In the genomic region with DNA sequence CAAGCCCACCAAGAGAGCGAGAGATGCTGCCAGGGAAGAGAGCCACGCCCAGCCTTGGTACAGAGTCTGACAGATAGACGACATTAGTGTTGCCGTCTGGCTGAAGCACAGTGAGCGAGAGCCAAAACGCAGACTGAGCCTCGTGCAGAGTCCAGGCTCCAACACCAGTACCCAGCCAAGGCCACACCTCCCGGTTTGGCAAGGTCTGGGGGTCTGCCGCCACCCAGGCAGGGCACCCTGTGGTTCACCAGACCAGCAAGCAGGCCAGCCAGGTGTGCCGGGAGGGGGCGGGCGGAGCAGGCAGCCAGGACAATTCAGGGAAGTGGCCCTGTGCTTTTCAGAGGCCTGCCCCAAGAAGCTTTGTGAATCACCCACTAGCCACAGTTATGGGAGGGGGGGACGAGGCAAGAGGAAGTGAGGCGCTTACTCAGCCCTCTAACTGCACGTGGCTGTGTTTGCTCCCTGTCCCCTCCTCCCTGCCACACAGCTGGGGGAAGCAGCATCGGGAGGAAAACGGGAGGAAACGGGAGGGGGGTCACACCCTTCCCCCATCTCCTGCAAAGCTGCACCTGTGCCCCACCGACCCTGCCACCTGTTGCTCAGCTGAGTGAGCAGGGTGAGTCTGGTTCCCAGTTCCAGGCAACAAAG, we compare ENCODE assay signal across 8 mouse cellular contexts. TPM values are rescaled to one million over a fixed set of nuclear protein-coding genes. Genes with fewer than 3 reads are reported as not detected.
DNase-seq lines count a peak whose midpoint lies in the region; ATAC-seq and TF ChIP-seq lines count a peak whose summit lies in the region.

No protein-coding gene starts in this region.

- no peaks in the 10 kb centered on the region; the same call in 1 of the 2 replicates for H3K4me1 ChIP-seq in midbrain, embryonic 11.5 days (ENCODE audit: control insufficient read depth, insufficient read depth, low read length)
- H3K4me1 ChIP-seq in midbrain, embryonic 16.5 days (ENCODE audit: control insufficient read depth, insufficient read depth, low read length): no peaks in the 10 kb centered on the region
- peaks cover 33 to 40% of the 10 kb centered on the region in 2 experiments for H3K4me1 ChIP-seq in heart, embryonic 14.5 days (ENCODE audit: control insufficient read depth in 2 of 2, insufficient read depth in 2 of 2, low read length in 2 of 2)
- peaks cover 25% of the 10 kb centered on the region for H3K4me1 ChIP-seq in limb, embryonic 14.5 days (ENCODE audit: control insufficient read depth, insufficient read depth, low read length)

- H3K9me3 ChIP-seq in midbrain, embryonic 11.5 days (ENCODE audit: control insufficient read depth, low read length): no peaks in the 10 kb centered on the region
- H3K9me3 ChIP-seq in midbrain, embryonic 16.5 days (replicated peaks; ENCODE audit: control insufficient read depth, low read length, poor library complexity, severe bottlenecking): no peaks in the 10 kb centered on the region
- H3K9me3 ChIP-seq in heart, embryonic 14.5 days (ENCODE audit: control insufficient read depth, low read length): peaks cover 3% of the 10 kb centered on the region; the same call in 1 of the 2 replicates
- no peaks in the 10 kb centered on the region for H3K9me3 ChIP-seq in limb, embryonic 14.5 days (ENCODE audit: control insufficient read depth, low read length)

- H3K27me3 ChIP-seq in midbrain, embryonic 11.5 days (ENCODE audit: control insufficient read depth, insufficient read depth, low read length): no peaks in the 10 kb centered on the region
- no peaks in the 10 kb centered on the region for H3K27me3 ChIP-seq in midbrain, embryonic 16.5 days (ENCODE audit: control insufficient read depth, insufficient read depth, low read depth, low read length)
- 0 out of 2 replicates have a peak, but pooled peaks cover 5% of the 10 kb centered on the region for H3K27me3 ChIP-seq in heart, embryonic 14.5 days (ENCODE audit: control insufficient read depth, insufficient read depth, low read length)
- no peaks in the 10 kb centered on the region for H3K27me3 ChIP-seq in limb, embryonic 14.5 days (ENCODE audit: control insufficient read depth, insufficient read depth, low read length)

- no peaks in the 10 kb centered on the region for H3K36me3 ChIP-seq in midbrain, embryonic 11.5 days (ENCODE audit: control insufficient read depth, insufficient read depth, low read length)
- H3K36me3 ChIP-seq in midbrain, embryonic 16.5 days (ENCODE audit: control insufficient read depth, insufficient read depth, low read length): no peaks in the 10 kb centered on the region
- H3K36me3 ChIP-seq in heart, embryonic 14.5 days (ENCODE audit: control insufficient read depth, insufficient read depth, low read length): no peaks in the 10 kb centered on the region
- H3K36me3 ChIP-seq in limb, embryonic 14.5 days (ENCODE audit: control insufficient read depth, insufficient read depth, low read length): no peaks in the 10 kb centered on the region

- DNase-seq in midbrain, embryonic 11.5 days (ENCODE audit: low spot score, missing footprints): peak; percentile 26
- peak; percentile 66 for DNase-seq in brain, embryonic 14.5 days (ENCODE audit: low read depth)
- DNase-seq in limb, embryonic 14.5 days (ENCODE audit: low spot score): no peak
- peak; percentile 73 to 86 for DNase-seq in thymus, adult 18-20 months
- DNase-seq in left cerebral cortex, postnatal 14 days (ENCODE audit: low spot score in 2 of 2): no peak

- intact Hi-C loops in left cerebral cortex, postnatal 14 days (cut with DNase I): no loop called here

- H3K4me3 ChIP-seq in midbrain, embryonic 11.5 days (ENCODE audit: low read depth, low read length): no peak overlapping the region
- H3K4me3 ChIP-seq in midbrain, embryonic 16.5 days (ENCODE audit: low read depth, low read length): no peak overlapping the region
- H3K4me3 ChIP-seq in heart, embryonic 14.5 days (ENCODE audit: control insufficient read depth in 1 of 2, insufficient read depth in 1 of 2, low read depth in 1 of 2, low read length in 2 of 2): no peak overlapping the region
- H3K4me3 ChIP-seq in limb, embryonic 14.5 days (replicated peaks; ENCODE audit: low read length): no peak overlapping the region

- WGBS in midbrain, embryonic 11.5 days: 27% methylated on average over 19 of the region's 19 CpGs
- WGBS in midbrain, embryonic 16.5 days: 34% methylated on average over 19 of the region's 19 CpGs
- WGBS in heart, embryonic 14.5 days: 30% methylated on average over 19 of the region's 19 CpGs
- 21% methylated on average over 19 of the region's 19 CpGs for WGBS in limb, embryonic 14.5 days

- no peak for TF ChIP-seq POLR2A in brain, embryonic 14.5 days (IDR thresholded peaks at IDR 0.05; ENCODE audit: borderline replicate concordance, extremely low read depth, insufficient read depth, insufficient read length, poor library complexity, severe bottlenecking)
- TF ChIP-seq POLR2A in limb, embryonic 14.5 days (IDR thresholded peaks at IDR 0.05; ENCODE audit: borderline replicate concordance, extremely low read depth, insufficient read depth, insufficient read length): no peak

- TF ChIP-seq CTCF in brain, embryonic 14.5 days (IDR thresholded peaks at IDR 0.05; ENCODE audit: borderline replicate concordance, extremely low read depth, insufficient read depth, insufficient read length): no peak

- no peak overlapping the region for H3K4me2 ChIP-seq in midbrain, embryonic 11.5 days
- H3K4me2 ChIP-seq in midbrain, embryonic 16.5 days (ENCODE audit: low read length): no peak overlapping the region
- no peak overlapping the region for H3K4me2 ChIP-seq in heart, embryonic 14.5 days (ENCODE audit: low read length)
- no peak overlapping the region for H3K4me2 ChIP-seq in limb, embryonic 14.5 days (replicated peaks; ENCODE audit: low read depth, low read length, severe bottlenecking)

- ATAC-seq in midbrain, embryonic 11.5 days (ENCODE audit: low FRiP score): no peak
- no peak for ATAC-seq in midbrain, embryonic 16.5 days
- ATAC-seq in heart, embryonic 14.5 days (ENCODE audit: insufficient number of reproducible peaks, insufficient read depth, low FRiP score, low read depth): peak; percentile 31; the same call in 1 of the 2 replicates
- peak; percentile 35; the same call in 1 of the 2 replicates for ATAC-seq in limb, embryonic 14.5 days (ENCODE audit: low FRiP score, low read depth)
- ATAC-seq in erythroblast, adult 5-6 weeks (replicated peaks; ENCODE audit: low FRiP score, poor library complexity, severe bottlenecking): no peak

- no peak overlapping the region for H3K27ac ChIP-seq in midbrain, embryonic 11.5 days (ENCODE audit: low read depth, low read length)
- no peak overlapping the region for H3K27ac ChIP-seq in midbrain, embryonic 16.5 days (ENCODE audit: low read length)
- 0 out of 4 replicates have a peak overlapping the region, but pooled peaks of 1 of the 2 experiments have one; percentile 24 for H3K27ac ChIP-seq in heart, embryonic 14.5 days (replicated peaks in 1 of 2; ENCODE audit: control insufficient read depth in 1 of 2, insufficient read depth in 1 of 2, low read depth in 2 of 2, low read length in 2 of 2)
- no peak overlapping the region; the same call in 1 of the 2 replicates for H3K27ac ChIP-seq in limb, embryonic 14.5 days (replicated peaks; ENCODE audit: low read depth, low read length)

- no peak overlapping the region for H3K9ac ChIP-seq in midbrain, embryonic 11.5 days (ENCODE audit: low read length)
- no peak overlapping the region for H3K9ac ChIP-seq in midbrain, embryonic 16.5 days (ENCODE audit: low read depth, low read length)
- H3K9ac ChIP-seq in heart, embryonic 14.5 days (ENCODE audit: low read length): no peak overlapping the region
- no peak overlapping the region for H3K9ac ChIP-seq in limb, embryonic 14.5 days (ENCODE audit: low read depth, low read length, severe bottlenecking)

RNA-seq across cellular contexts. Expression of a gene that starts 15.0 kb away (rescaled TPM):
- 2.5 and 2.9 TPM in 2 replicates for polyA plus RNA-seq in midbrain, embryonic 11.5 days (2014; fragmentation: Nextera tagmentation; extraction: Ambion mirVana)
- 8.0 and 9.0 TPM in 2 replicates for polyA plus RNA-seq in midbrain, embryonic 16.5 days (2015; fragmentation: Nextera tagmentation; extraction: Ambion mirVana)
- 5.0 and 5.7 TPM in 2 replicates for polyA plus RNA-seq in brain, embryonic 14.5 days (2012; rRNA removed)
- 8.9 and 10.6 TPM in 2 replicates for polyA plus RNA-seq in heart, embryonic 14.5 days (2014; fragmentation: Nextera tagmentation; extraction: Ambion mirVana)
- polyA plus RNA-seq in limb, embryonic 14.5 days (2012; rRNA removed): 10.0 and 10.3 TPM in 2 replicates
- polyA plus RNA-seq in limb, embryonic 14.5 days (2014; fragmentation: Nextera tagmentation; extraction: Ambion mirVana): 14.6 and 16.1 TPM in 2 replicates
- total RNA-seq in left cerebral cortex, postnatal 14 days (2021): 1 to 10 TPM; 2.5 to 2.7 TPM
- total RNA-seq in erythroblast, adult 5-6 weeks (2015; ENCODE audit: low replicate concordance): not detected in 2 replicates
- total RNA-seq in erythroblast, adult 5-6 weeks (2017; ENCODE audit: low replicate concordance): not detected in 2 replicates

RNA-seq across cellular contexts. Expression of a gene that starts 26.7 kb away (rescaled TPM):
- polyA plus RNA-seq in midbrain, embryonic 11.5 days (2014; fragmentation: Nextera tagmentation; extraction: Ambion mirVana): 91.5 and 93.6 TPM in 2 replicates
- 72.5 and 75.2 TPM in 2 replicates for polyA plus RNA-seq in midbrain, embryonic 16.5 days (2015; fragmentation: Nextera tagmentation; extraction: Ambion mirVana)
- polyA plus RNA-seq in brain, embryonic 14.5 days (2012; rRNA removed): 118 and 154 TPM in 2 replicates
- polyA plus RNA-seq in heart, embryonic 14.5 days (2014; fragmentation: Nextera tagmentation; extraction: Ambion mirVana): 49.7 and 60.0 TPM in 2 replicates
- polyA plus RNA-seq in limb, embryonic 14.5 days (2012; rRNA removed): 109 and 128 TPM in 2 replicates
- polyA plus RNA-seq in limb, embryonic 14.5 days (2014; fragmentation: Nextera tagmentation; extraction: Ambion mirVana): 78.2 and 79.6 TPM in 2 replicates
- total RNA-seq in left cerebral cortex, postnatal 14 days (2021): 10 to 100 TPM; 63.5 to 65.0 TPM
- 12.1 and 12.5 TPM in 2 replicates for total RNA-seq in erythroblast, adult 5-6 weeks (2015; ENCODE audit: low replicate concordance)
- 9.5 and 14.4 TPM in 2 replicates for total RNA-seq in erythroblast, adult 5-6 weeks (2017; ENCODE audit: low replicate concordance)

RNA-seq across cellular contexts. Expression of a gene that starts 41.5 kb away (rescaled TPM):
- 1.9 and 2.1 TPM in 2 replicates for polyA plus RNA-seq in midbrain, embryonic 11.5 days (2014; fragmentation: Nextera tagmentation; extraction: Ambion mirVana)
- 39.3 and 43.3 TPM in 2 replicates for polyA plus RNA-seq in midbrain, embryonic 16.5 days (2015; fragmentation: Nextera tagmentation; extraction: Ambion mirVana)
- 26.9 and 28.2 TPM in 2 replicates for polyA plus RNA-seq in brain, embryonic 14.5 days (2012; rRNA removed)
- polyA plus RNA-seq in heart, embryonic 14.5 days (2014; fragmentation: Nextera tagmentation; extraction: Ambion mirVana): 0.77 and 1.1 TPM in 2 replicates
- polyA plus RNA-seq in limb, embryonic 14.5 days (2012; rRNA removed): 0.37 and 0.43 TPM in 2 replicates
- 0.39 and 0.50 TPM in 2 replicates for polyA plus RNA-seq in limb, embryonic 14.5 days (2014; fragmentation: Nextera tagmentation; extraction: Ambion mirVana)
- 10 to 100 TPM; 37.9 to 41.1 TPM for total RNA-seq in left cerebral cortex, postnatal 14 days (2021)
- total RNA-seq in erythroblast, adult 5-6 weeks (2015; ENCODE audit: low replicate concordance): not detected in 2 replicates
- total RNA-seq in erythroblast, adult 5-6 weeks (2017; ENCODE audit: low replicate concordance): not detected in 2 replicates

Comparison
In these comparisons a context has a peak if more than half of its experiments do, and no peak if none do; other contexts are left out.
1. ATAC-seq: peak in heart, embryonic 14.5 days (single experiment) and limb, embryonic 14.5 days (single experiment); none in midbrain, embryonic 11.5 days (single experiment), midbrain, embryonic 16.5 days (single experiment) and erythroblast, adult 5-6 weeks (single experiment).
2. DNase-seq: peak in midbrain, embryonic 11.5 days (single experiment), brain, embryonic 14.5 days (single experiment) and thymus, adult 18-20 months (2 of 2); none in limb, embryonic 14.5 days (single experiment) and left cerebral cortex, postnatal 14 days (0 of 2).